Mouse (Mus musculus): ENCODE measurements around the gene Stim1. TPM values are rescaled to one million over a fixed set of nuclear protein-coding genes. Genes with fewer than 3 reads are reported as not detected.
A peak's percentile ranks its signal among the peaks of the same experiment; 100 is the strongest.

Stim1 gene
- polyA plus RNA-seq (2012; fragmentation: generic; extraction: Trizol), result 37.0 TPM

DNA sequence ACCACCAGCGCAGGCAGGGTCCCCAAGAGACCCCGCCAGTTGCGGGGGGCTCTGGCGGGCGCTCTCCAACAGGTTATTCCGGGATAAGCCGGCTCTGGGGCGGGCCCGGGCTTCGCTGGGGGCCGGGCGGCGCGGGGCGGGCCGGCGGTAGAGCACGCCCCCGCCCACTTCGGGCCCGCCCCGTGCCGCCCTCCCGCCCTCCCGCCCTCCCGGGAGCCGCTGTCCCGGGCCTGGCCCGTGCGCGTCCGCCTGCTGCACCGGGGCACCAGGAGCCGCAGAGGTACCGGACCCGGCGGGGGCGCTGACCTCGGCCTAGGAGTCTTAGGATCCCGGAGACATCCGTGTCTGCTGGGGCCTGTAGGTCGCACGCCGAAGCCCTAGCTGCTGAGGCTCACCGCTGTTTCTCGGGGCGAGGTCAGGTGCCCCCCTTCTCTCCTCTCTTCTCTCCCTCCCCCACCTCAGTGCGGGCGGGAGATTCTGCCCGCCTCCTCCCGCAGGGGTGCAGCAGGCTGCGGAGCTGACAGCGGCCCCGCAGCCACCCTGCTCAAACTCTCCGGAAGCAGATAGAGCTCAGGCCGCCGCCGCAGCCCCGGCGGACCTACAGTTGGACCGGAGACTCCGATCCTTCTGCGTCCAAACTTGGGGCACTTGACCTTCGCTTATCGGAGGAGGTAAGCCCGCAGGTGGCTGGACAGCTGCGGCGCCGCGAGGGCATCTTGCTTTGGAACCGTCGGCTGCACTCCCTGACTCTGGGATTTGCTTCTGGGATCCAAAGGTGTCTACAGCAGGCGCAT, at the start of gene Stim1:
Gene Stim1 (plus strand): TSS at position 206 of the 794 bp plus-strand sequence.
- Histone ChIP-seq H3K27me3 (ENCODE audit: control insufficient read depth, insufficient read depth, insufficient read length) (no peaks in the 10 kb centered on the region), H3K4me2 (ENCODE audit: low read depth) (peak within 1 kb of the TSS; percentile 68), H3K36me3 (ENCODE audit: control insufficient read depth, insufficient read depth) (no peaks in the 10 kb centered on the region), H3ac (ENCODE audit: control insufficient read depth, insufficient read length) (peak within 1 kb of the TSS; percentile 77), H3K79me2 (ENCODE audit: control insufficient read depth, insufficient read depth) (peaks cover 4% of the 10 kb centered on the region), H3K4me3 (peak within 1 kb of the TSS; percentile 34)
- TF ChIP-seq USF1 (IDR thresholded peaks at IDR 0.05; ENCODE audit: low read depth) (no peak), SRF (IDR thresholded peaks at IDR 0.05; ENCODE audit: control insufficient read depth, insufficient read length, low read depth) (no peak), MYOG (IDR thresholded peaks at IDR 0.05; ENCODE audit: control insufficient read depth in 1 of 3, insufficient read depth in 1 of 3, insufficient read length in 2 of 3, low read depth in 2 of 3) (peak in 1 of 3 experiments; percentile 33), POLR2AphosphoS2 (IDR thresholded peaks at IDR 0.05; ENCODE audit: insufficient read length, low read depth) (peak; percentile 37), TCF12 (IDR thresholded peaks at IDR 0.05; ENCODE audit: insufficient read depth, poor library complexity, severe bottlenecking) (no peak), MAX (IDR thresholded peaks at IDR 0.05; ENCODE audit: low read depth) (no peak), REST (IDR thresholded peaks at IDR 0.05; ENCODE audit: insufficient read depth, insufficient read length) (no peak), E2F4 (IDR thresholded peaks at IDR 0.05; ENCODE audit: insufficient read depth) (no peak), CEBPB (IDR thresholded peaks at IDR 0.05; ENCODE audit: insufficient read depth, poor library complexity, severe bottlenecking) (no peak), TCF3 (IDR thresholded peaks at IDR 0.05; ENCODE audit: insufficient read length, low read depth) (no peak), POLR2A (IDR thresholded peaks at IDR 0.05; ENCODE audit: insufficient read length, low read depth) (peak; percentile 45), MYOD1 (IDR thresholded peaks at IDR 0.05; ENCODE audit: control insufficient read depth in 1 of 3, insufficient read length in 2 of 3, low read depth in 2 of 3) (peak in 1 of 3 experiments; percentile 16)

- H3ac ChIP-seq (ENCODE audit: control insufficient read depth, insufficient read length), result no peak overlapping the region
- H3K4me2 ChIP-seq (ENCODE audit: low read depth), result peak overlapping the region; percentile 44
- TF ChIP-seq SRF (IDR thresholded peaks at IDR 0.05; ENCODE audit: control insufficient read depth, insufficient read length, low read depth) (no peak), POLR2AphosphoS2 (IDR thresholded peaks at IDR 0.05; ENCODE audit: insufficient read length, low read depth) (no peak), POLR2A (IDR thresholded peaks at IDR 0.05; ENCODE audit: insufficient read length, low read depth) (no peak), E2F4 (IDR thresholded peaks at IDR 0.05; ENCODE audit: insufficient read depth) (no peak), MYOD1 (IDR thresholded peaks at IDR 0.05; ENCODE audit: control insufficient read depth in 1 of 3, insufficient read length in 2 of 3, low read depth in 2 of 3) (no peak), TCF3 (IDR thresholded peaks at IDR 0.05; ENCODE audit: insufficient read length, low read depth) (no peak), USF1 (IDR thresholded peaks at IDR 0.05; ENCODE audit: low read depth) (no peak), TCF12 (IDR thresholded peaks at IDR 0.05; ENCODE audit: insufficient read depth, poor library complexity, severe bottlenecking) (no peak), MYOG (IDR thresholded peaks at IDR 0.05; ENCODE audit: control insufficient read depth in 1 of 3, insufficient read depth in 1 of 3, insufficient read length in 2 of 3, low read depth in 2 of 3) (no peak), CEBPB (IDR thresholded peaks at IDR 0.05; ENCODE audit: insufficient read depth, poor library complexity, severe bottlenecking) (no peak), MAX (IDR thresholded peaks at IDR 0.05; ENCODE audit: low read depth) (no peak), REST (IDR thresholded peaks at IDR 0.05; ENCODE audit: insufficient read depth, insufficient read length) (no peak)
- H3K79me2 ChIP-seq (ENCODE audit: control insufficient read depth, insufficient read depth), result no peaks in the 10 kb centered on the region
- H3K4me3 ChIP-seq, result peak overlapping the region; percentile 40
- H3K36me3 ChIP-seq (ENCODE audit: control insufficient read depth, insufficient read depth), result no peaks in the 10 kb centered on the region
- H3K27me3 ChIP-seq (ENCODE audit: control insufficient read depth, insufficient read depth, insufficient read length), result no peaks in the 10 kb centered on the region
These were observed 45.7 kb upstream of the Stim1 start for GRCm38 (mm10) chr7:102221899-102222298.

- Histone ChIP-seq H3K36me3 (ENCODE audit: control insufficient read depth, insufficient read depth) (no peaks in the 10 kb centered on the region), H3K4me2 (ENCODE audit: low read depth) (peak overlapping the region; percentile 94), H3K79me2 (ENCODE audit: control insufficient read depth, insufficient read depth) (no peaks in the 10 kb centered on the region), H3K27me3 (ENCODE audit: control insufficient read depth, insufficient read depth, insufficient read length) (no peaks in the 10 kb centered on the region), H3ac (ENCODE audit: control insufficient read depth, insufficient read length) (peak overlapping the region; percentile 40), H3K4me3 (peak overlapping the region; percentile 40)
- no peak for TF ChIP-seq MYOD1 (IDR thresholded peaks at IDR 0.05; ENCODE audit: control insufficient read depth in 1 of 3, insufficient read length in 2 of 3, low read depth in 2 of 3)
- TF ChIP-seq USF1 (IDR thresholded peaks at IDR 0.05; ENCODE audit: low read depth), result no peak
- no peak for TF ChIP-seq POLR2A (IDR thresholded peaks at IDR 0.05; ENCODE audit: insufficient read length, low read depth)
- no peak for TF ChIP-seq TCF12 (IDR thresholded peaks at IDR 0.05; ENCODE audit: insufficient read depth, poor library complexity, severe bottlenecking)
- no peak for TF ChIP-seq CEBPB (IDR thresholded peaks at IDR 0.05; ENCODE audit: insufficient read depth, poor library complexity, severe bottlenecking)
- TF ChIP-seq MAX (IDR thresholded peaks at IDR 0.05; ENCODE audit: low read depth), result no peak
- no peak for TF ChIP-seq TCF3 (IDR thresholded peaks at IDR 0.05; ENCODE audit: insufficient read length, low read depth)
- TF ChIP-seq POLR2AphosphoS2 (IDR thresholded peaks at IDR 0.05; ENCODE audit: insufficient read length, low read depth), result no peak
- TF ChIP-seq REST (IDR thresholded peaks at IDR 0.05; ENCODE audit: insufficient read depth, insufficient read length), result no peak
These were observed 45.3 kb upstream of the Stim1 start for GRCm38 (mm10) chr7:102222336-102222735.

DNA sequence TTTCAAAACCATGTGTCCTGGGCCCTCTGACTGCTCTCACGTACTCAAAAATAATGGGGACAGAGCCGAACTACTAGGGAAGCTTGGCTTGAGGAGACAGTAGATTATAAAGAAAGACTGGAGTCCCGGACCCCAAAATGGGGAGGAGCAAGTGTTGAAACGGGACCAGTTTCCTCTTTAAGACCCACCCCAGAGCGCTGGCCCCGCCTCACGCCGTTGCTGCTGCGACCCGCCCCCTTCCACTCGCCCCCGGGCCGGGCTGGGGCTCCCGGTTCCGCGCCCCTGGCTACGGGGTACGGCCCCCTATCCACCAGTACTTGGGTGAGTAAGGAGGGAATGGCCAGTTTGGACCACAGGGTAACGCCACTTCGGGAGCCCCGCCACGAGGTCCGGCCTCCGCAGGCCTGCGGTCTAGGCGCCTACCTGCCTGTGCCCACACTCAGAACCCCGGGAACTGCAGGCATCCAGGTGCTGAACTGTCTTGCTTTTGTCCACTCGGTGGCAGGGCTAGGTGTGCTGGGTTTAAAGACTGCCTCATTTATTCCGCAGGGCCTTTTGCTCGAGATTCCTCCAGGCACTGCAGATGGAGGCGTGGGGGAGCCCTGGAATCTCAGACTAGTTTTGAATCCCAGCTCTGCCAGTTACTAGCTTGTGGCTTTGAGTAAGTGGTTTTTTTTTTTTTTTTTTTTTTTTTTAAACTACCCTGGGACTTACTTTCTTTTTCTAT, 44.6 kb upstream of the Stim1 start:
- H3K79me2 ChIP-seq (ENCODE audit: control insufficient read depth, insufficient read depth), result no peaks in the 10 kb centered on the region
- peak overlapping the region; percentile 94 for H3K4me2 ChIP-seq (ENCODE audit: low read depth)
- peak; percentile 40 for TF ChIP-seq POLR2A (IDR thresholded peaks at IDR 0.05; ENCODE audit: insufficient read length, low read depth)
- peak; percentile 14 for TF ChIP-seq POLR2AphosphoS2 (IDR thresholded peaks at IDR 0.05; ENCODE audit: insufficient read length, low read depth)
- TF ChIP-seq MYOG (IDR thresholded peaks at IDR 0.05; ENCODE audit: control insufficient read depth in 1 of 3, insufficient read depth in 1 of 3, insufficient read length in 2 of 3, low read depth in 2 of 3), result no peak
- no peak for TF ChIP-seq MAX (IDR thresholded peaks at IDR 0.05; ENCODE audit: low read depth)
- no peak for TF ChIP-seq MYOD1 (IDR thresholded peaks at IDR 0.05; ENCODE audit: control insufficient read depth in 1 of 3, insufficient read length in 2 of 3, low read depth in 2 of 3)
- peak overlapping the region; percentile 40 for H3ac ChIP-seq (ENCODE audit: control insufficient read depth, insufficient read length)
- no peaks in the 10 kb centered on the region for H3K27me3 ChIP-seq (ENCODE audit: control insufficient read depth, insufficient read depth, insufficient read length)
- H3K4me3 ChIP-seq, result peak overlapping the region; percentile 40
- H3K36me3 ChIP-seq (ENCODE audit: control insufficient read depth, insufficient read depth), result no peaks in the 10 kb centered on the region

Data from myocyte (in vitro differentiated cells).